Comparison of ENCODE assay signal across 28 mouse cellular contexts in the genomic region with DNA sequence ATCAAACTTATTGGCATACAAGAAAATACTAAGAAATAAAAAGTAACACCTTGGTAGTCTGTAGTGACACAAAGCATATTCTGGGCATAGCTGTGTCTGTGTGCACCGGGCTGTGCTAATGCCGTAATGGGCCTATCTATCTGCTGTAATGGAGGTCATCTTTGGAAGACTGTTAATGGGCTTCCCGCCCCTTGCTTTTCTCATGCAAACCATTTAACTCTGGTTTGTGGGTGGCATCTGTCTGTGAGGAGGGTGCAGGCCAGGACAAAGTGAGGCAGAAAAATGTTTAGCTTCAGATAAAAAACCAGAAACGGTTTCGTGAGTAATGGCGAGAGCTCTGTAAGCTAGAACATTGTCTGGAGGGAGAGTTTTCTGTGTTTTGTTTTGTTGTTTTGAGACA. TPM values are rescaled to one million over a fixed set of nuclear protein-coding genes. Genes with fewer than 3 reads are reported as not detected.
A peak's percentile ranks its signal among the peaks of the same experiment; 100 is the strongest.
DNase-seq lines count a peak whose midpoint lies in the region; ATAC-seq and TF ChIP-seq lines count a peak whose summit lies in the region.
"Had no signal": no experiment of that assay in that cellular context is flagged by ENCODE, and none has a peak within 500 bp of the region (broad histone marks: within the 10 kb centered on the region; RNA-seq: fewer than 3 reads in every experiment).

No protein-coding gene starts in this region.

- H3K4me1 ChIP-seq in E14TG2a.4 (replicated peaks; ENCODE audit: low read depth, low read length) (peaks cover 62% of the 10 kb centered on the region), ES-Bruce4 (ENCODE audit: control insufficient read depth, insufficient read depth, low read length) (no peaks in the 10 kb centered on the region)
- H3K4me1 ChIP-seq in thymus, adult 2 months (replicated peaks; ENCODE audit: control insufficient read depth, insufficient read depth, low read length) = no peaks in the 10 kb centered on the region
- H3K4me1 ChIP-seq: embryonic facial prominence, embryonic 12.5 days; embryonic facial prominence, embryonic 15.5 days; forebrain, embryonic 13.5 days; heart, embryonic 12.5 days; heart, embryonic 15.5 days; intestine, embryonic 15.5 days had no signal

- peak; percentile 87 for DNase-seq in R1 (ENCODE audit: low read depth, low spot score)
- no peak for DNase-seq in cerebellum, postnatal 25 days
- DNase-seq in thymus, adult 2 months = no peak
- no peak for DNase-seq in kidney, adult 11 months
- no peak for DNase-seq in ovary, postnatal 10 days (ENCODE audit: low spot score)
- DNase-seq: adrenal gland, adult 2 months; adrenal gland, postnatal 14 days; cerebellum, adult 11-12 months; cerebellum, adult 9-10 months; cerebellum, postnatal 14 days; gastrocnemius, postnatal 10 days; gastrocnemius, postnatal 36 days; heart, postnatal 10 days; heart, postnatal 36 days had no signal

- peaks cover 11% of the 10 kb centered on the region for H3K9me3 ChIP-seq in E14TG2a.4 (ENCODE audit: low read length)
- peaks cover 3% of the 10 kb centered on the region; the same call in 1 of the 2 replicates for H3K9me3 ChIP-seq in ES-Bruce4 (replicated peaks; ENCODE audit: control insufficient read depth, insufficient read depth, low read length, poor library complexity, severe bottlenecking)
- H3K9me3 ChIP-seq: embryonic facial prominence, embryonic 12.5 days; embryonic facial prominence, embryonic 15.5 days; forebrain, embryonic 13.5 days; heart, embryonic 15.5 days; hindbrain, embryonic 10.5 days; hindbrain, embryonic 13.5 days; intestine, embryonic 15.5 days had no signal

- H3K9ac ChIP-seq in ES-Bruce4 (ENCODE audit: low read depth, poor library complexity, severe bottlenecking) = no peak overlapping the region
- H3K9ac ChIP-seq: embryonic facial prominence, embryonic 12.5 days; embryonic facial prominence, embryonic 15.5 days; forebrain, embryonic 13.5 days; heart, embryonic 12.5 days; heart, embryonic 15.5 days; hindbrain, embryonic 13.5 days; intestine, embryonic 15.5 days had no signal

- WGBS in thymus, adult 2 months = 90% methylated on average over 6 of the region's 6 CpGs

- TF ChIP-seq CTCF in E14TG2a.4 (conservative IDR thresholded peaks at IDR 0.05; ENCODE audit: low read length) (no peak), ES-Bruce4 (IDR thresholded peaks at IDR 0.05; ENCODE audit: low read depth, low read length) (no peak)
- no peak for TF ChIP-seq CTCF in thymus, adult 2 months (IDR thresholded peaks at IDR 0.05; ENCODE audit: borderline replicate concordance, control insufficient read depth, extremely low read depth, insufficient read depth, low read length, poor library complexity)

- H3K27me3 ChIP-seq in E14TG2a.4 (ENCODE audit: insufficient read depth, low read length) (no peaks in the 10 kb centered on the region), ES-Bruce4 (ENCODE audit: control insufficient read depth, insufficient read depth, low read length, poor library complexity, severe bottlenecking) (no peaks in the 10 kb centered on the region)
- H3K27me3 ChIP-seq in thymus, adult 2 months (ENCODE audit: control insufficient read depth, insufficient read depth, low read length) = no peaks in the 10 kb centered on the region
- H3K27me3 ChIP-seq: embryonic facial prominence, embryonic 12.5 days; embryonic facial prominence, embryonic 15.5 days; forebrain, embryonic 13.5 days; hindbrain, embryonic 13.5 days; intestine, embryonic 15.5 days had no signal

- peak; percentile 72; the same call in 1 of the 2 replicates for TF ChIP-seq EP300 in ES-Bruce4 (IDR thresholded peaks at IDR 0.05; ENCODE audit: insufficient read depth, low read depth, low read length)

- ATAC-seq in megakaryocyte-erythroid progenitor cell, adult 5-6 weeks (replicated peaks; ENCODE audit: low FRiP score, low TSS enrichment, poor library complexity, severe bottlenecking) = 0 out of 2 replicates have a peak, but pooled peaks have one; percentile 21
- ATAC-seq: CD4-positive, CD25-positive, alpha-beta regulatory T cell, adult 4 months; forebrain, embryonic 13.5 days; forebrain, embryonic 16.5 days; hindbrain, embryonic 16.5 days; intestine, embryonic 15.5 days had no signal

- H3K27ac ChIP-seq in ES-Bruce4 (ENCODE audit: insufficient read depth, low read length) = peak overlapping the region; percentile 97
- no peak overlapping the region for H3K27ac ChIP-seq in thymus, adult 2 months (ENCODE audit: control insufficient read depth, insufficient read depth, low read length)
- H3K27ac ChIP-seq: embryonic facial prominence, embryonic 12.5 days; embryonic facial prominence, embryonic 15.5 days; forebrain, embryonic 13.5 days; heart, embryonic 15.5 days; hindbrain, embryonic 10.5 days; hindbrain, embryonic 13.5 days; intestine, embryonic 15.5 days had no signal

- TF ChIP-seq POLR2A in ES-Bruce4 (IDR thresholded peaks at IDR 0.05; ENCODE audit: insufficient read depth, low read length) = no peak
- TF ChIP-seq POLR2A in thymus, adult 2 months (IDR thresholded peaks at IDR 0.05; ENCODE audit: control insufficient read depth, extremely low read depth, insufficient read depth, low read length, poor library complexity) = no peak

- peak overlapping the region; percentile 24; the same call in 1 of the 2 replicates for H3K4me3 ChIP-seq in E14TG2a.4 (replicated peaks; ENCODE audit: low read length)
- H3K4me3 ChIP-seq in ES-Bruce4 (ENCODE audit: low read depth, low read length) = no peak overlapping the region
- no peak overlapping the region for H3K4me3 ChIP-seq in thymus, adult 2 months (ENCODE audit: control insufficient read depth, insufficient read depth, low read length)
- H3K4me3 ChIP-seq: embryonic facial prominence, embryonic 12.5 days; embryonic facial prominence, embryonic 15.5 days; forebrain, embryonic 13.5 days; heart, embryonic 12.5 days; heart, embryonic 15.5 days; hindbrain, embryonic 10.5 days; hindbrain, embryonic 13.5 days; intestine, embryonic 15.5 days had no signal

- H3K36me3 ChIP-seq in E14TG2a.4 (ENCODE audit: insufficient read depth, low read length) = peaks cover 7% of the 10 kb centered on the region
- H3K36me3 ChIP-seq in ES-Bruce4 (ENCODE audit: control insufficient read depth, insufficient read depth, low read length, poor library complexity, severe bottlenecking) = no peaks in the 10 kb centered on the region
- no peaks in the 10 kb centered on the region for H3K36me3 ChIP-seq in thymus, adult 2 months (ENCODE audit: control insufficient read depth, insufficient read depth, low read length)
- H3K36me3 ChIP-seq: embryonic facial prominence, embryonic 12.5 days; embryonic facial prominence, embryonic 15.5 days; heart, embryonic 12.5 days; heart, embryonic 15.5 days; hindbrain, embryonic 10.5 days; hindbrain, embryonic 13.5 days; intestine, embryonic 15.5 days had no signal

RNA-seq across cellular contexts. Expression of a gene that starts 6.6 kb away (rescaled TPM):
- 183 and 195 TPM in 2 replicates for polyA plus RNA-seq in ES-Bruce4 (2011; ENCODE audit: insufficient read depth, insufficient read length, low read depth, missing spikeins)
- 258 and 283 TPM in 2 replicates for total RNA-seq in megakaryocyte-erythroid progenitor cell, adult 5-6 weeks (2014; fragmentation: Nextera tagmentation)
- 192 and 261 TPM in 2 replicates for total RNA-seq in megakaryocyte-erythroid progenitor cell, adult 5-6 weeks (2017)
- 48.9 and 52.2 TPM in 2 replicates for polyA plus RNA-seq in thymus, adult 2 months (2012; rRNA removed)
